Mouse (Mus musculus): Measurements from ENCODE around the gene Gm12216. TPM values are rescaled to one million over a fixed set of nuclear protein-coding genes. Genes with fewer than 3 reads are reported as not detected.

Gm12216 gene
- total and polyA plus RNA-seq, 3 experiments: not detected

- Histone ChIP-seq H3K9me3 (replicated peaks; ENCODE audit: insufficient read depth, low read length) (no peaks in the 10 kb centered on the region), H3K9ac (ENCODE audit: control insufficient read depth, low read depth, low read length, poor library complexity, severe bottlenecking) (no peak overlapping the region), H3K4me3 (ENCODE audit: control insufficient read depth in 1 of 2, insufficient read depth in 1 of 2, low read depth in 2 of 2, low read length in 2 of 2) (no peak overlapping the region), H3K27ac (ENCODE audit: control insufficient read depth, low read depth, low read length) (no peak overlapping the region), H3K79me2 (ENCODE audit: control insufficient read depth, insufficient read depth, low read length, poor library complexity) (no peaks in the 10 kb centered on the region), H3K27me3 (ENCODE audit: control insufficient read depth in 1 of 2, insufficient read depth in 2 of 2, low read length in 2 of 2) (peaks cover 6 to 10% of the 10 kb centered on the region in 2 experiments), H3K36me3 (ENCODE audit: control insufficient read depth in 1 of 2, insufficient read depth in 2 of 2, low read length in 2 of 2) (no peaks in the 10 kb centered on the region), H3K4me1 (ENCODE audit: control insufficient read depth in 1 of 2, insufficient read depth in 2 of 2, low read length in 2 of 2) (no peaks in the 10 kb centered on the region)
- TF ChIP-seq NRF1 (IDR thresholded peaks at IDR 0.05; ENCODE audit: insufficient read depth, low read depth, low read length, poor library complexity, severe bottlenecking): no peak
- TF ChIP-seq NELFE (IDR thresholded peaks at IDR 0.05; ENCODE audit: low read depth, low read length): no peak
- no peak for TF ChIP-seq TCF12 (IDR thresholded peaks at IDR 0.05; ENCODE audit: low read depth, low read length)
- no peak for TF ChIP-seq RAD21 (IDR thresholded peaks at IDR 0.05; ENCODE audit: low read depth, low read length)
- no peak for TF ChIP-seq ZKSCAN1 (IDR thresholded peaks at IDR 0.05; ENCODE audit: low read depth, low read length)
- no peak for TF ChIP-seq EP300 (IDR thresholded peaks at IDR 0.05; ENCODE audit: low read depth in 1 of 2, low read length in 2 of 2)
- no peak for TF ChIP-seq MYC (IDR thresholded peaks at IDR 0.05; ENCODE audit: low read depth, low read length)
- no peak for TF ChIP-seq ZC3H11A (IDR thresholded peaks at IDR 0.05; ENCODE audit: low read depth, low read length)
- TF ChIP-seq ZMIZ1 (IDR thresholded peaks at IDR 0.05; ENCODE audit: low read depth, low read length): no peak
- no peak for TF ChIP-seq UBTF (IDR thresholded peaks at IDR 0.05; ENCODE audit: borderline replicate concordance, insufficient read depth, low read depth, low read length)
- TF ChIP-seq ZNF384 (IDR thresholded peaks at IDR 0.05; ENCODE audit: low read depth, low read length): no peak
- no peak for TF ChIP-seq USF2 (IDR thresholded peaks at IDR 0.05; ENCODE audit: borderline replicate concordance in 1 of 2, insufficient read depth in 1 of 2, low read depth in 1 of 2, low read length in 2 of 2)
- DNase-seq (ENCODE audit: low read depth, low spot score): no peak
These were observed 16.9 kb downstream of the Gm12216 start for GRCm38 (mm10) chr11:53842161-53842581.

GRCm38 (mm10) chr11:53841514-53841913 is 17.5 kb downstream of the Gm12216 start:
- Histone ChIP-seq H3K79me2 (ENCODE audit: control insufficient read depth, insufficient read depth, low read length, poor library complexity) (no peaks in the 10 kb centered on the region), H3K9me3 (replicated peaks; ENCODE audit: insufficient read depth, low read length) (no peaks in the 10 kb centered on the region), H3K9ac (ENCODE audit: control insufficient read depth, low read depth, low read length, poor library complexity, severe bottlenecking) (no peak overlapping the region), H3K4me3 (ENCODE audit: control insufficient read depth in 1 of 2, insufficient read depth in 1 of 2, low read depth in 2 of 2, low read length in 2 of 2) (no peak overlapping the region), H3K4me1 (ENCODE audit: control insufficient read depth in 1 of 2, insufficient read depth in 2 of 2, low read length in 2 of 2) (no peaks in the 10 kb centered on the region), H3K27me3 (ENCODE audit: control insufficient read depth in 1 of 2, insufficient read depth in 2 of 2, low read length in 2 of 2) (peaks cover 6 to 10% of the 10 kb centered on the region in 2 experiments), H3K27ac (ENCODE audit: control insufficient read depth, low read depth, low read length) (no peak overlapping the region), H3K36me3 (ENCODE audit: control insufficient read depth in 1 of 2, insufficient read depth in 2 of 2, low read length in 2 of 2) (no peaks in the 10 kb centered on the region)
- TF ChIP-seq TBP (IDR thresholded peaks at IDR 0.05; ENCODE audit: low read depth, low read length) (no peak), ELF1 (IDR thresholded peaks at IDR 0.05; ENCODE audit: low read depth, low read length) (no peak), MYC (IDR thresholded peaks at IDR 0.05; ENCODE audit: low read depth, low read length) (no peak), RAD21 (IDR thresholded peaks at IDR 0.05; ENCODE audit: low read depth, low read length) (no peak), ZC3H11A (IDR thresholded peaks at IDR 0.05; ENCODE audit: low read depth, low read length) (no peak), ZMIZ1 (IDR thresholded peaks at IDR 0.05; ENCODE audit: low read depth, low read length) (no peak), MXI1 (IDR thresholded peaks at IDR 0.05; ENCODE audit: low read depth, low read length) (no peak), UBTF (IDR thresholded peaks at IDR 0.05; ENCODE audit: borderline replicate concordance, insufficient read depth, low read depth, low read length) (no peak), MEF2A (IDR thresholded peaks at IDR 0.05; ENCODE audit: extremely low read depth, insufficient replicate concordance, low read depth, low read length, poor library complexity, severe bottlenecking) (no peak)
- DNase-seq (ENCODE audit: low read depth, low spot score): no peak
